Mouse (Mus musculus): ENCODE results near the gene Sbpl. TPM values are rescaled to one million over a fixed set of nuclear protein-coding genes. Genes with fewer than 3 reads are reported as not detected.
"Not testable (repeated sequence)": the region's sequence is repeated elsewhere in the genome, so short reads cannot be mapped to it uniquely, and the experiment has no call there.

Sbpl gene
- polyA plus RNA-seq, 1 experiment from 2014 or later: not detected

DNA sequence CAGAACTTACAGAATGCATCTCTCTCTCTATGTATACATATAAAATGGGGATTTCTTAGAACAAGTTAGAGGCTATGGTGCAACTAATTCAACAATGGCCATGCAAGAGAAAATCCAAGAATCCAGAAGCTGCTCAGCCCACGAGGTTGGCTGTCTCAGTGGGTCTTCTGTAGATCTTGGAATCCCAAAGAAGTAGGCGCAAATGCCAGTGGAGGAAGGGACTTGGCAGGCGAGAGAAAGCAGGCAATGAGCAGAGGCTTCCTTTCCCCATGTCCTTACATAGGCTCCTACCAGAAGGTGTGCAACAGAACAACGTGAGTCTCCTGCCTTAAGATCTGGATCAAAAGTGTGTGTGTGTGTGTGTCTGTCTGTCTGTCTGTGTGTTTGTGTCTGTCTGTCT is 7.6 kb downstream of the Sbpl start:
- not testable (repeated sequence) for H3K36me3 ChIP-seq (replicated peaks); H3K27me3 ChIP-seq (ENCODE audit: poor library complexity, severe bottlenecking); H3K4me1 ChIP-seq; H3K27ac ChIP-seq; H3K4me3 ChIP-seq; DNase-seq (ENCODE audit: extremely low spot score, low spot score); H3K9me3 ChIP-seq
- WGBS: 86% methylated on average over 4 of the region's 4 CpGs

DNA sequence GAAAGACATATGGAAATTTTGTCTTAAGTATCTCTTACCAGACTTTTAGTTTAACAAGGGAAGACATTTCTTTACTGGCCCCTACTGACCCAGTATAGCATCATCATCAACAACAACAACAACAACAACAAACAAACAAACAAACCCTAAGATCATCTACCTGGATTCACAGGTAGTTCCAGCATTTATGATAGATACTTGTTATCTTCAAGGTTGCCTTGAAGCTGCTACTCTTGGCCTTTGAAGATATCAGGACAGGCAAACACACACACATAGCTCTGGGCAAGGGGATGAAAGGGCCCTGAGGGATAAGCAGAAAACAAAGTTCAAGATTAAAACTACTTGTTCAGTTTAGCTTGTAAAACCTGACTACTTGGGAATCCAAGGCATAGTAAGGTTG is 13.7 kb downstream of the Sbpl start, which contains the start of gene Sbp:
Sbp (plus strand) TSS at position 301 of the 400 bp plus-strand sequence.
- Histone ChIP-seq H3K36me3 (replicated peaks) (no peaks in the 10 kb centered on the region), H3K9me3 (no peaks in the 10 kb centered on the region), H3K27ac (no peak within 1 kb of the TSS), H3K4me1 (no peaks in the 10 kb centered on the region), H3K27me3 (ENCODE audit: poor library complexity, severe bottlenecking) (no peaks in the 10 kb centered on the region), H3K4me3 (no peak within 1 kb of the TSS)
- DNase-seq (ENCODE audit: extremely low spot score, low spot score): no peak

DNA sequence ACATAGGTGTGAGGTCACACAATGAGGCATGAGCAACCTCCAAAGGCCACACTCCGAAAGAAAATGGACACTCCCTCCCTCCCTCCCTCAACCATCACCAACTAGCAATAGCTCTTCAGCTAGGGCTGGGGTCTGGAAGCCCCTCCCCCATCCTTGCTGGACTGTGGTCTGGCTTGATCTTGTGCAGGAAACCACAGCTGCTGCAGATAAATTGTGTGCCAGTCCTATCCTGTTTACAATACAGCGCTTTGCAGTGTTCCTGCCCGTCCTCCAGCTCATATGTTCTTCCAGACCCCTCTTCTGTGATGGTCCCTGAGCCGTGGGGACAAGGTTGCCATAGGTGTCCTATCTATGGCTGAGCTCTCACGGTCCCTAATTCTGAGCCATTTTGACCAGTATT is 23.9 kb downstream of the Sbpl start:
- WGBS: 90% methylated on average over 5 of the region's 5 CpGs
- H3K4me3 ChIP-seq: no peak overlapping the region
- DNase-seq (ENCODE audit: extremely low spot score, low spot score): no peak

DNA sequence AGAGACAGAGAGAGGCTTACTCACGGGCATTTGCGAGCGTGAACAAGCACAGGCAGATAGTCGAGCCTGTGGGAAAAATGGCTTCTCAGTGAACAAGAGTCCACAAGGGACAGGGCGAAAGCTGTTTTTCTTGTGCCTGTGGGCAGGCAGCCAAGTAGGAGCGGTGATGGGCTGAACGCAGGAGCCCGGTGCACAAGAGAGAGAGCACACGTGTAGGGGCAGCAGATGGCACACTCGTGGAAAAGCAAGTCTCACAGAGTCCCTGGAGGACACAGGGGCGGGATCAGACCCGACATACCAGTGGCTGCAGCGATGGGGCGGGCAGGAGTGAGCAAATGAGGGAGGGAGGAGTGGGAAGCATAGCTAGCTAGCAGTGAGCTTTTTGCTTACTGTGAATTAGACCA is 30.0 kb downstream of the Sbpl start:
- Histone ChIP-seq H3K27me3 (ENCODE audit: poor library complexity, severe bottlenecking) (peaks cover 7% of the 10 kb centered on the region; the same call in 1 of the 2 replicates), H3K9me3 (no peaks in the 10 kb centered on the region), H3K4me1 (peaks cover 27% of the 10 kb centered on the region), H3K27ac (peak overlapping the region; percentile 95), H3K4me3 (peak overlapping the region; percentile 64), H3K36me3 (replicated peaks) (no peaks in the 10 kb centered on the region)
- under 1% methylated on average over 14 of the region's 14 CpGs for WGBS
- DNase-seq (ENCODE audit: extremely low spot score, low spot score): no peak

More for the DNA sequence above, 23.9 kb downstream of the Sbpl start:
- no peaks in the 10 kb centered on the region for H3K9me3 ChIP-seq
- H3K27ac ChIP-seq: no peak overlapping the region
- H3K4me1 ChIP-seq: peaks cover 7% of the 10 kb centered on the region; the same call in 1 of the 2 replicates
- no peaks in the 10 kb centered on the region for H3K36me3 ChIP-seq (replicated peaks)
- peaks cover 7% of the 10 kb centered on the region; the same call in 1 of the 2 replicates for H3K27me3 ChIP-seq (ENCODE audit: poor library complexity, severe bottlenecking)

DNA sequence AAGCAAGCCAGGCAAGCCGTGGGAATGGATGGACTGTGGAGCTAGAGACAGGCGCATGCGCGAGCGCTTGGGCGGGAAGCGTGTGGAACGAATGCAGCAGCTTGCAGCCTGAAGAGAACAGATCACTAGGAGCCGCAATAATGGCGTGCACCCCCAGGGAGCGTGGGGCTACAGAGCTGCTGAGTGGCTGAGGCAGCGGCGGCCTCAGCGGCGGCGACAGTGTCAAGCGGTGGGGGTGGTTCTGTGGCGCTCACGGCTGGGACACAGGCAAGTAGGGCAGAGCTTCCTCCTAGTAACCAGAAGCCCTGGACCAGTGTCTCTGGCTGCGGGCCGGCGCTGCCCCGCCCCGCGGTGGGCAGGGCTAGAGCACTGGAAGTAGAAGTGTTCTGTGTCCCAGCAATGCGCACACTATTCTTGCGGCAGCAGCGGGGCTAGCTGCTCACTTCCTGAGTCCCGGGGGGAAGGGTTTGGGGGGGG is 30.5 kb downstream of the Sbpl start:
- Histone ChIP-seq H3K9me3 (no peaks in the 10 kb centered on the region), H3K4me3 (peak overlapping the region; percentile 64), H3K27ac (peak overlapping the region; percentile 95), H3K36me3 (replicated peaks) (no peaks in the 10 kb centered on the region), H3K27me3 (ENCODE audit: poor library complexity, severe bottlenecking) (peaks cover 7% of the 10 kb centered on the region; the same call in 1 of the 2 replicates), H3K4me1 (peaks cover 27% of the 10 kb centered on the region)
- WGBS: 1% methylated on average over 29 of the region's 29 CpGs
- peak; percentile 94 for DNase-seq (ENCODE audit: extremely low spot score, low spot score)

DNA sequence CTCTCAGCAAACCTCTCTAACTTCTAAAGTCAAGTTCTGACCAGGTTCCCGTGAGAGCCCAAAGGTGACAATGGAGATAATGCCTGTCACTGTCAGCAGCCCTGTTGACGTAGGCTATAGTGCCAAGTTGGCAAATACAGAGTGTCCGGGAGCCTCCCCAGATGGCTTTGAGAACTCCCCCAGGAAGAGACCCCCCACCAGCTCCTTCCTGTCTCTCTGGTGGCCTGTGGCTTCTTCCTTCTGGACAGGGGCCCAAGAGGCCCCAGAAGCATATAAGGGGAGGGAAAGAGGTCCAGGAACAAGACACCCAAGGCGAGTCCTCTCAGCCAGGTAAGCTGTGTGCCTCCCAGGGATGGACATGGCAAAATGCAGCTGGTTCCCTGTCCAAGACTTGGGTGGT is 37.9 kb downstream of the Sbpl start, which contains the start of gene Dcpp3:
Dcpp3 (plus strand) TSS at position 301 of the 400 bp plus-strand sequence.
- H3K9me3 ChIP-seq; H3K4me3 ChIP-seq; H3K27me3 ChIP-seq (ENCODE audit: poor library complexity, severe bottlenecking); H3K27ac ChIP-seq; H3K4me1 ChIP-seq; DNase-seq (ENCODE audit: extremely low spot score, low spot score); H3K36me3 ChIP-seq (replicated peaks): not testable (repeated sequence)
- 82% methylated on average over 4 of the region's 4 CpGs for WGBS

Other genes starting within 250 kb of the Sbpl start
- gene 1520401A03Rik, start 232.5 kb downstream of the Sbpl start, polyA plus RNA-seq (2016; fragmentation: Nextera tagmentation; extraction: Ambion mirVana): 0.06 TPM in 1 of 2 replicates, not detected in the other
- gene Pkmyt1, start 228.9 kb downstream of the Sbpl start, polyA plus RNA-seq (2016; fragmentation: Nextera tagmentation; extraction: Ambion mirVana): 63.3 and 64.5 TPM in 2 replicates
- 21.5 and 23.9 TPM in 2 replicates for gene Paqr4, start 214.4 kb downstream of the Sbpl start, polyA plus RNA-seq (2016; fragmentation: Nextera tagmentation; extraction: Ambion mirVana)
- 1.5 and 2.9 TPM in 2 replicates for gene Kremen2, start 209.4 kb downstream of the Sbpl start, polyA plus RNA-seq (2016; fragmentation: Nextera tagmentation; extraction: Ambion mirVana)
- 190 and 197 TPM in 2 replicates for gene Flywch1, start 183.7 kb downstream of the Sbpl start, polyA plus RNA-seq (2016; fragmentation: Nextera tagmentation; extraction: Ambion mirVana)
- gene Flywch2, start 169.2 kb downstream of the Sbpl start, polyA plus RNA-seq (2016; fragmentation: Nextera tagmentation; extraction: Ambion mirVana): 23.8 and 25.0 TPM in 2 replicates
- 482 and 518 TPM in 2 replicates for gene Srrm2, start 164.7 kb downstream of the Sbpl start, polyA plus RNA-seq (2016; fragmentation: Nextera tagmentation; extraction: Ambion mirVana)
- gene Elob, start 126.1 kb downstream of the Sbpl start, polyA plus RNA-seq (2016; fragmentation: Nextera tagmentation; extraction: Ambion mirVana): 1,030 and 1,081 TPM in 2 replicates
- 0.49 TPM in 1 of 2 replicates, not detected in the other for gene Prss33, start 119.2 kb downstream of the Sbpl start, polyA plus RNA-seq (2016; fragmentation: Nextera tagmentation; extraction: Ambion mirVana)
- gene Prss32, start 111.4 kb downstream of the Sbpl start, polyA plus RNA-seq (2016; fragmentation: Nextera tagmentation; extraction: Ambion mirVana): not detected in 2 replicates
- 4.5 and 5.4 TPM in 2 replicates for gene Prss41, start 111.1 kb downstream of the Sbpl start, polyA plus RNA-seq (2016; fragmentation: Nextera tagmentation; extraction: Ambion mirVana)
- gene Prss21, start 87.2 kb downstream of the Sbpl start, polyA plus RNA-seq (2016; fragmentation: Nextera tagmentation; extraction: Ambion mirVana): not detected in 2 replicates
- gene Dcpp1, start 74.4 kb downstream of the Sbpl start, polyA plus RNA-seq (2016; fragmentation: Nextera tagmentation; extraction: Ambion mirVana): not detected in 2 replicates
- gene Dcpp2, start 74.4 kb downstream of the Sbpl start, polyA plus RNA-seq (2016; fragmentation: Nextera tagmentation; extraction: Ambion mirVana): not detected in 2 replicates
- gene Dcpp3, start 37.8 kb downstream of the Sbpl start, polyA plus RNA-seq (2016; fragmentation: Nextera tagmentation; extraction: Ambion mirVana): not detected in 2 replicates
- not detected in 2 replicates for gene Sbp, start 13.6 kb downstream of the Sbpl start, polyA plus RNA-seq (2016; fragmentation: Nextera tagmentation; extraction: Ambion mirVana)
- not detected in 2 replicates for gene Prss30, start 25.3 kb upstream of the Sbpl start, polyA plus RNA-seq (2016; fragmentation: Nextera tagmentation; extraction: Ambion mirVana)
- gene Prss22, start 42.8 kb upstream of the Sbpl start, polyA plus RNA-seq (2016; fragmentation: Nextera tagmentation; extraction: Ambion mirVana): 0.58 and 0.63 TPM in 2 replicates
- 0.11 and 0.16 TPM in 2 replicates for gene Prss27, start 82.9 kb upstream of the Sbpl start, polyA plus RNA-seq (2016; fragmentation: Nextera tagmentation; extraction: Ambion mirVana)
- gene Kctd5, start 118.2 kb upstream of the Sbpl start, polyA plus RNA-seq (2016; fragmentation: Nextera tagmentation; extraction: Ambion mirVana): 89.2 and 91.6 TPM in 2 replicates
- 32.6 and 34.3 TPM in 2 replicates for gene Pdpk1, start 195.7 kb upstream of the Sbpl start, polyA plus RNA-seq (2016; fragmentation: Nextera tagmentation; extraction: Ambion mirVana)
- 40.2 and 44.7 TPM in 2 replicates for gene Amdhd2, start 208.5 kb upstream of the Sbpl start, polyA plus RNA-seq (2016; fragmentation: Nextera tagmentation; extraction: Ambion mirVana)
- gene Atp6v0c, start 214.4 kb upstream of the Sbpl start, polyA plus RNA-seq (2016; fragmentation: Nextera tagmentation; extraction: Ambion mirVana): 419 and 421 TPM in 2 replicates

Measured in forebrain, embryonic 10.5 days (tissue).